In the genomic region with DNA sequence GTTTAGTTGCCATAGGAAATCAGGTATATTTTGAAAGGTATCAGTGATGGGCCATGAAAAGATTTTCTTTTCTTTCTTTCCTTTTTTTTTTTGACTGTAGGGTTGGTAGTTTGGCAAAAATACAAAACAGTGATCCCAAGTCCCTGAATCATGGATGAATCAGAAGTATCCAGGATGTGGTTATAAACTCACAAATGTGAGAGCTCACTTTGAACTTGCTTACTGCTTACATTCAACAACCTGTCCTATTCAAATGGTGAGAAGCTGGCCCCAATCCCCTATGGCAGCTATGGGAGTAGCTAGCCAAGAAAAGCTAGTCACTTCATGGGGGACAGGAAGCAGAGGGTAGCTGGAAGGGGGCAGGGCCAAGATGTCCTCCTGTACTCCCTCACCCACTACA, we compare ENCODE assay signal across 11 mouse cellular contexts. TPM values are rescaled to one million over a fixed set of nuclear protein-coding genes. Genes with fewer than 3 reads are reported as not detected.
"Had no signal": no experiment of that assay in that cellular context is flagged by ENCODE, and none has a peak within 500 bp of the region (broad histone marks: within the 10 kb centered on the region; RNA-seq: fewer than 3 reads in every experiment).

No protein-coding gene starts in this region.

- DNase-seq: gastrocnemius, adult 2 months; gastrocnemius, postnatal 10 days; gastrocnemius, postnatal 25 days; heart, adult 2 months; heart, postnatal 4 days; kidney, adult 18-20 months; kidney, adult 8-10 months; kidney, postnatal 10 days; kidney, postnatal 25 days; kidney, postnatal 4 days had no signal

RNA-seq across cellular contexts. Expression of a gene that starts 37.1 kb away (rescaled TPM):
- total RNA-seq: granulocyte monocyte progenitor cell, adult 5-6 weeks had no signal
